In genomic region chr11:70049816-70050215, GRCm38 (mm10) we compare ENCODE assay signal across 12 mouse cellular contexts. TPM values are rescaled to one million over a fixed set of nuclear protein-coding genes. Genes with fewer than 3 reads are reported as not detected.
A peak's percentile ranks its signal among the peaks of the same experiment; 100 is the strongest.
DNase-seq lines count a peak whose midpoint lies in the region; ATAC-seq and TF ChIP-seq lines count a peak whose summit lies in the region.
"Had no signal": no experiment of that assay in that cellular context is flagged by ENCODE, and none has a peak within 500 bp of the region (broad histone marks: within the 10 kb centered on the region; RNA-seq: fewer than 3 reads in every experiment).

No protein-coding gene starts in this region.

- no peak overlapping the region for H3K27ac ChIP-seq in kidney, postnatal 0 days
- no peak overlapping the region for H3K27ac ChIP-seq in cortical plate, adult 2 months (ENCODE audit: insufficient read depth, low read length)
- H3K27ac ChIP-seq in forebrain, embryonic 11.5 days (ENCODE audit: low read depth, low read length): no peak overlapping the region
- H3K27ac ChIP-seq in kidney, embryonic 16.5 days (ENCODE audit: low read length): no peak overlapping the region

- no peaks in the 10 kb centered on the region for H3K36me3 ChIP-seq in kidney, postnatal 0 days (ENCODE audit: insufficient read depth, low read length)
- H3K36me3 ChIP-seq in forebrain, embryonic 11.5 days (ENCODE audit: control insufficient read depth, insufficient read depth, low read length): no peaks in the 10 kb centered on the region; the same call in 1 of the 2 replicates
- H3K36me3 ChIP-seq in kidney, embryonic 16.5 days (ENCODE audit: insufficient read depth, low read length): no peaks in the 10 kb centered on the region

- no peak overlapping the region for H3K9ac ChIP-seq in kidney, postnatal 0 days (ENCODE audit: low read depth, low read length)
- H3K9ac ChIP-seq in forebrain, embryonic 11.5 days (ENCODE audit: low read length): no peak overlapping the region
- H3K9ac ChIP-seq in kidney, embryonic 16.5 days (replicated peaks; ENCODE audit: low read length): no peak overlapping the region

- H3K4me1 ChIP-seq in kidney, postnatal 0 days (replicated peaks; ENCODE audit: insufficient read depth, low read length): no peaks in the 10 kb centered on the region
- H3K4me1 ChIP-seq in cortical plate, adult 2 months (ENCODE audit: control insufficient read depth, insufficient read depth, low read length): no peaks in the 10 kb centered on the region
- H3K4me1 ChIP-seq in forebrain, embryonic 11.5 days (replicated peaks; ENCODE audit: control insufficient read depth, insufficient read depth, low read length): no peaks in the 10 kb centered on the region
- 0 out of 2 replicates have a peak, but pooled peaks cover 3% of the 10 kb centered on the region for H3K4me1 ChIP-seq in kidney, embryonic 16.5 days (ENCODE audit: insufficient read depth, low read length)

- no peak for ATAC-seq in kidney, postnatal 0 days (replicated peaks; ENCODE audit: low FRiP score, low read depth)
- ATAC-seq in forebrain, embryonic 11.5 days (replicated peaks; ENCODE audit: low FRiP score): no peak
- no peak for ATAC-seq in kidney, embryonic 16.5 days (ENCODE audit: low FRiP score, low TSS enrichment)
- ATAC-seq: activated CD4-positive, CD25-positive, alpha-beta regulatory T cell, adult 4 months had no signal

- DNase-seq in kidney, postnatal 0 days (ENCODE audit: low spot score): no peak
- no peak for DNase-seq in kidney, adult 8-10 months
- DNase-seq in 416B (ENCODE audit: low read depth): peak; percentile 46
- peak; percentile 19 for DNase-seq in CD4-positive helper T cell, adult 2 months (ENCODE audit: low read depth, low spot score)
- no peak for DNase-seq in forebrain, embryonic 11.5 days (ENCODE audit: low spot score)
- DNase-seq: layer of hippocampus, postnatal 36 days; right cerebral cortex, adult 18-20 months had no signal

- no peak overlapping the region for H3K4me2 ChIP-seq in kidney, postnatal 0 days (ENCODE audit: low read length)
- no peak overlapping the region for H3K4me2 ChIP-seq in forebrain, embryonic 11.5 days (ENCODE audit: low read depth, low read length, severe bottlenecking)
- no peak overlapping the region for H3K4me2 ChIP-seq in kidney, embryonic 16.5 days (replicated peaks; ENCODE audit: low read depth, low read length)

- H3K27me3 ChIP-seq in kidney, postnatal 0 days (ENCODE audit: insufficient read depth, low read length): no peaks in the 10 kb centered on the region
- H3K27me3 ChIP-seq in forebrain, embryonic 11.5 days (ENCODE audit: control insufficient read depth, insufficient read depth, low read length): no peaks in the 10 kb centered on the region
- no peaks in the 10 kb centered on the region for H3K27me3 ChIP-seq in kidney, embryonic 16.5 days (ENCODE audit: insufficient read depth, low read length)

- no peak for TF ChIP-seq POLR2A in cortical plate, adult 2 months (IDR thresholded peaks at IDR 0.05; ENCODE audit: extremely low read depth, insufficient read depth, low read length)

- no peak overlapping the region for H3K4me3 ChIP-seq in kidney, postnatal 0 days (replicated peaks; ENCODE audit: low read depth, low read length)
- H3K4me3 ChIP-seq in cortical plate, adult 2 months (ENCODE audit: insufficient read depth, low read length): no peak overlapping the region
- no peak overlapping the region for H3K4me3 ChIP-seq in forebrain, embryonic 11.5 days (ENCODE audit: low read depth, low read length)
- no peak overlapping the region for H3K4me3 ChIP-seq in kidney, embryonic 16.5 days (ENCODE audit: low read length)
- H3K4me3 ChIP-seq: myocyte had no signal

- H3K9me3 ChIP-seq in kidney, postnatal 0 days (replicated peaks; ENCODE audit: low read length): no peaks in the 10 kb centered on the region
- no peaks in the 10 kb centered on the region for H3K9me3 ChIP-seq in forebrain, embryonic 11.5 days (ENCODE audit: control insufficient read depth, low read length)
- no peaks in the 10 kb centered on the region for H3K9me3 ChIP-seq in kidney, embryonic 16.5 days (ENCODE audit: low read length)

- TF ChIP-seq CTCF in kidney, postnatal 0 days (IDR thresholded peaks at IDR 0.05; ENCODE audit: low read depth): peak; percentile 44; the same call in 1 of the 2 replicates
- TF ChIP-seq CTCF in cortical plate, adult 2 months (IDR thresholded peaks at IDR 0.05; ENCODE audit: extremely low read depth, insufficient read depth, low read length): peak; percentile 33; the same call in 1 of the 2 replicates

- 56% methylated on average over 10 of the region's 10 CpGs for WGBS in kidney, postnatal 0 days
- WGBS in forebrain, embryonic 11.5 days: 56% methylated on average over 10 of the region's 10 CpGs
- 61% methylated on average over 10 of the region's 10 CpGs for WGBS in kidney, embryonic 16.5 days

RNA-seq across cellular contexts. Expression of gene Asgr1, which starts 4.1 kb away (rescaled TPM):
- polyA plus RNA-seq in kidney, postnatal 0 days (2015; fragmentation: Nextera tagmentation; extraction: Ambion mirVana): 2.5 and 2.9 TPM in 2 replicates
- polyA plus RNA-seq in cortical plate, adult 2 months (2012; rRNA removed): 2.3 and 3.5 TPM in 2 replicates
- 0.88 and 0.99 TPM in 2 replicates for polyA plus RNA-seq in forebrain, embryonic 11.5 days (2014; fragmentation: Nextera tagmentation; extraction: Ambion mirVana)
- polyA plus RNA-seq in kidney, embryonic 16.5 days (2015; fragmentation: Nextera tagmentation; extraction: Ambion mirVana): 1.3 and 1.4 TPM in 2 replicates
- polyA plus RNA-seq: activated CD4-positive, CD25-positive, alpha-beta regulatory T cell, adult 4 months; lung, embryonic 16.5 days had no signal

RNA-seq across cellular contexts. Expression of gene Dlg4, which starts 33.1 kb away (rescaled TPM):
- 4.3 and 6.5 TPM in 2 replicates for polyA plus RNA-seq in kidney, postnatal 0 days (2015; fragmentation: Nextera tagmentation; extraction: Ambion mirVana)
- polyA plus RNA-seq in cortical plate, adult 2 months (2012; rRNA removed): 816 and 828 TPM in 2 replicates
- polyA plus RNA-seq in forebrain, embryonic 11.5 days (2014; fragmentation: Nextera tagmentation; extraction: Ambion mirVana): 18.2 and 21.5 TPM in 2 replicates
- polyA plus RNA-seq in kidney, embryonic 16.5 days (2015; fragmentation: Nextera tagmentation; extraction: Ambion mirVana): 9.3 and 13.2 TPM in 2 replicates

RNA-seq across cellular contexts. Expression of gene Acadvl, which starts 34.6 kb away (rescaled TPM):
- polyA plus RNA-seq in kidney, postnatal 0 days (2015; fragmentation: Nextera tagmentation; extraction: Ambion mirVana): 178 and 197 TPM in 2 replicates
- 66.5 and 71.6 TPM in 2 replicates for polyA plus RNA-seq in cortical plate, adult 2 months (2012; rRNA removed)
- 44.0 and 47.6 TPM in 2 replicates for polyA plus RNA-seq in forebrain, embryonic 11.5 days (2014; fragmentation: Nextera tagmentation; extraction: Ambion mirVana)
- polyA plus RNA-seq in kidney, embryonic 16.5 days (2015; fragmentation: Nextera tagmentation; extraction: Ambion mirVana): 107 and 114 TPM in 2 replicates

RNA-seq across cellular contexts. Expression of gene Asgr2, which starts 42.6 kb away (rescaled TPM):
- polyA plus RNA-seq in kidney, postnatal 0 days (2015; fragmentation: Nextera tagmentation; extraction: Ambion mirVana): 0.14 TPM in 1 of 2 replicates, not detected in the other
- polyA plus RNA-seq in cortical plate, adult 2 months (2012; rRNA removed): 0.23 TPM in 2 replicates
- not detected in 2 replicates for polyA plus RNA-seq in forebrain, embryonic 11.5 days (2014; fragmentation: Nextera tagmentation; extraction: Ambion mirVana)
- 0.17 and 0.19 TPM in 2 replicates for polyA plus RNA-seq in kidney, embryonic 16.5 days (2015; fragmentation: Nextera tagmentation; extraction: Ambion mirVana)
- polyA plus RNA-seq: activated CD4-positive, CD25-positive, alpha-beta regulatory T cell, adult 4 months; lung, embryonic 16.5 days had no signal

RNA-seq across cellular contexts. Expression of gene Dvl2, which starts 49.4 kb away (rescaled TPM):
- polyA plus RNA-seq in kidney, postnatal 0 days (2015; fragmentation: Nextera tagmentation; extraction: Ambion mirVana): 25.8 and 27.1 TPM in 2 replicates
- 26.9 and 30.4 TPM in 2 replicates for polyA plus RNA-seq in cortical plate, adult 2 months (2012; rRNA removed)
- polyA plus RNA-seq in forebrain, embryonic 11.5 days (2014; fragmentation: Nextera tagmentation; extraction: Ambion mirVana): 43.9 and 47.6 TPM in 2 replicates
- polyA plus RNA-seq in kidney, embryonic 16.5 days (2015; fragmentation: Nextera tagmentation; extraction: Ambion mirVana): 39.1 and 40.7 TPM in 2 replicates

Comparison
In these comparisons a context has a peak if more than half of its experiments do, and no peak if none do; other contexts are left out.
1. DNase-seq: peak in 416B (single experiment) and CD4-positive helper T cell, adult 2 months (single experiment); none in kidney, postnatal 0 days (single experiment), kidney, adult 8-10 months (0 of 2) and forebrain, embryonic 11.5 days (single experiment).
2. RNA of gene Dlg4, which starts 33.1 kb away (polyA plus RNA-seq): 816 to 828 TPM in cortical plate, adult 2 months; 18.2 to 21.5 TPM in forebrain, embryonic 11.5 days, 9.3 to 13.2 TPM in kidney, embryonic 16.5 days and 4.3 to 6.5 TPM in kidney, postnatal 0 days; every median in the first group is over 10 times any median in the second.